Mouse (Mus musculus): ENCODE measurements around the gene Calcoco1. TPM values are rescaled to one million over a fixed set of nuclear protein-coding genes. Genes with fewer than 3 reads are reported as not detected.

Gene Calcoco1
- polyA plus RNA-seq, 1 experiment, result 20.1 TPM

DNA sequence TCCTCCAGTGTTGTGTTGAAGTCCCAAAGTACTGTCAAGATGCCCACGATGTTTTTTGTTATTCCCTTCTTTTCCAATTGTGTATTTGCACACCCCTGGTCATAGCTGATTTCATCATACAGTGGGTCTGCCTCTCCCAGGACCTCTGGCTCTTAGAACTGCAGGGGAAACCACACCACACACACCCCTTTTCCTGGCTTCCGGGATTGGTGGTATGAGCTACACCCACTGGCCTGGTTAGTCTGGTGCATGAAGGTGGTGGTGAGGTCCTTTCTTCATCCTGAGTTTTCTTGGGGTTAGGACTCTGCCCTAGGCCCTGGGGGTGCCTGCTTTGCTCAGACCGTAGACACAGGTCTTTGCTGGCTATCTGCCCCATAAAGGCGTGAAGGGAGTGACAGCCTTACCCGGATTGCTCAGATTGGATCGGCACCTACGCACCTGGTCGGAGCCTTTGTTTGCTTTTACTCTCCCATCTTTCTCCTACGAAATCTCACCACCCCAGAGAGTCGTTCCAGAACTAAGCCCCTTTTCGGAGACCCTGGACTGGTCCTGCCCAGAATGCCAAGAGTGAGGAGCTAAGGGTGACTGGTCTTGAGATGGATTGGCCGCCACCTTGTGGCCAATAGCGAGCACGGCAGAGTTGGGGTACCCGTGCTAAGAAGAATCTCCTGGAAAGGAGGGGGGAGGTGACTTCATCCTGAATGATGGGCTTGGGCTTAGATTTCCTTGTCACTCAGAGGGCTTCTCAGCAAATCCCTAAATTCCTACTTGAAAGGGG is 17.7 kb upstream of the Calcoco1 start:
- peaks cover 10% of the 10 kb centered on the region for H3K4me1 ChIP-seq (ENCODE audit: control insufficient read depth, insufficient read depth, low read length)
- H3K27me3 ChIP-seq (ENCODE audit: control insufficient read depth, insufficient read depth, low read length), result peaks cover 7% of the 10 kb centered on the region
- no peak overlapping the region for H3K27ac ChIP-seq (ENCODE audit: control insufficient read depth, insufficient read depth, low read depth, low read length)

DNA sequence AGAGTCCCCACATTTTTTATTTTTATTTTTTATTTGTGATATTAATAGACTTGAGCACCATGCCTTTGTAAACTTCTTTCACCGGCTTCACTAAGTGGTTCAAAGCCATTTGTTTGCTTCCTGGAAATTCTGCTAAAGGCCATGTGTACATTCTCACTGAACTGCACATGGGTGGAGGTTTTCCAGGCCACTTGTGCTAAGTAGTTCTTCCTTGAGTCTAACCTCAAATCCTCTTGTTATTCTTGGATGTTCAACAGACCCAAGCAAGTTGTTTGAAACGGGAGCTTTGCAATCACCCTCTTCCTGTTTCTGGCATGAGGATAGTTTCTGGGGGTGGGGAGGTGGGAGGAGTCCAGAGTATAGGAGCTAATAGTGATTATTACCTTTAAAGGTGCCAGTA is 16.5 kb upstream of the Calcoco1 start:
- TF ChIP-seq POLR2A (IDR thresholded peaks at IDR 0.05; ENCODE audit: control insufficient read depth, low read depth, low read length) (no peak), CTCF (IDR thresholded peaks at IDR 0.05; ENCODE audit: control insufficient read depth, insufficient read depth, insufficient replicate concordance, low read depth, low read length) (no peak)
- peaks cover 3% of the 10 kb centered on the region; the same call in 1 of the 2 replicates for H3K27me3 ChIP-seq (ENCODE audit: control insufficient read depth, insufficient read depth, low read length)
- H3K4me1 ChIP-seq (ENCODE audit: control insufficient read depth, insufficient read depth, low read length), result peaks cover 10% of the 10 kb centered on the region
- no peaks in the 10 kb centered on the region for H3K36me3 ChIP-seq (ENCODE audit: control insufficient read depth, insufficient read depth, low read length)
- no peak overlapping the region for H3K4me3 ChIP-seq (ENCODE audit: control insufficient read depth, low read depth, low read length)
- no peak overlapping the region for H3K27ac ChIP-seq (ENCODE audit: control insufficient read depth, insufficient read depth, low read depth, low read length)

More for the DNA sequence above, 17.7 kb upstream of the Calcoco1 start:
- H3K4me3 ChIP-seq (ENCODE audit: control insufficient read depth, low read depth, low read length), result no peak overlapping the region
- TF ChIP-seq CTCF (IDR thresholded peaks at IDR 0.05; ENCODE audit: control insufficient read depth, insufficient read depth, insufficient replicate concordance, low read depth, low read length), result peak; percentile 78; the same call in 1 of the 2 replicates
- TF ChIP-seq POLR2A (IDR thresholded peaks at IDR 0.05; ENCODE audit: control insufficient read depth, low read depth, low read length), result no peak
- no peaks in the 10 kb centered on the region for H3K36me3 ChIP-seq (ENCODE audit: control insufficient read depth, insufficient read depth, low read length)

DNA sequence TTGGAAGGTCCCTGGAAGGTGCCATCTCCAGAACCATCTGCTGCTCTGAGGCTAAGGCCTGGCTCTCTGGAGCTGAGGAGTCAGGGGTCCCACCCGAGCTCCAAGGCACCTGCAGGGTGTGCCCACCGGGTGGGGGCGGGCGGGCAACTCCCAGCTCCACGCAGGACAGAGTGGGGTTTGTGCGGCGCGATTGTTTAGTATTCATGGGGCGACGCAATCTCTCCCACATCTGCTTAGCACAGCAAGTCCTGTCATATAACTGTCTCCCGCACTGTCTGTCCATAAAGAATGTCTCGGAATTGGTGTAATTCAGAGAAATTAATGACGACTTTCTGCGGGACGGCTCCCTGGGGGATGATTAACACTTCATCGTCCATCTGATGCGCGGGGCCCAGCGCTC is 15.1 kb upstream of the Calcoco1 start:
- Histone ChIP-seq H3K4me1 (ENCODE audit: control insufficient read depth, insufficient read depth, low read length) (peaks cover 7% of the 10 kb centered on the region), H3K36me3 (ENCODE audit: control insufficient read depth, insufficient read depth, low read length) (no peaks in the 10 kb centered on the region), H3K4me3 (ENCODE audit: control insufficient read depth, low read depth, low read length) (peak overlapping the region; percentile 32; the same call in 1 of the 2 replicates), H3K27ac (ENCODE audit: control insufficient read depth, insufficient read depth, low read depth, low read length) (no peak overlapping the region), H3K27me3 (ENCODE audit: control insufficient read depth, insufficient read depth, low read length) (peaks cover 3% of the 10 kb centered on the region; the same call in 1 of the 2 replicates)
- no peak for TF ChIP-seq POLR2A (IDR thresholded peaks at IDR 0.05; ENCODE audit: control insufficient read depth, low read depth, low read length)
- TF ChIP-seq CTCF (IDR thresholded peaks at IDR 0.05; ENCODE audit: control insufficient read depth, insufficient read depth, insufficient replicate concordance, low read depth, low read length), result no peak

DNA sequence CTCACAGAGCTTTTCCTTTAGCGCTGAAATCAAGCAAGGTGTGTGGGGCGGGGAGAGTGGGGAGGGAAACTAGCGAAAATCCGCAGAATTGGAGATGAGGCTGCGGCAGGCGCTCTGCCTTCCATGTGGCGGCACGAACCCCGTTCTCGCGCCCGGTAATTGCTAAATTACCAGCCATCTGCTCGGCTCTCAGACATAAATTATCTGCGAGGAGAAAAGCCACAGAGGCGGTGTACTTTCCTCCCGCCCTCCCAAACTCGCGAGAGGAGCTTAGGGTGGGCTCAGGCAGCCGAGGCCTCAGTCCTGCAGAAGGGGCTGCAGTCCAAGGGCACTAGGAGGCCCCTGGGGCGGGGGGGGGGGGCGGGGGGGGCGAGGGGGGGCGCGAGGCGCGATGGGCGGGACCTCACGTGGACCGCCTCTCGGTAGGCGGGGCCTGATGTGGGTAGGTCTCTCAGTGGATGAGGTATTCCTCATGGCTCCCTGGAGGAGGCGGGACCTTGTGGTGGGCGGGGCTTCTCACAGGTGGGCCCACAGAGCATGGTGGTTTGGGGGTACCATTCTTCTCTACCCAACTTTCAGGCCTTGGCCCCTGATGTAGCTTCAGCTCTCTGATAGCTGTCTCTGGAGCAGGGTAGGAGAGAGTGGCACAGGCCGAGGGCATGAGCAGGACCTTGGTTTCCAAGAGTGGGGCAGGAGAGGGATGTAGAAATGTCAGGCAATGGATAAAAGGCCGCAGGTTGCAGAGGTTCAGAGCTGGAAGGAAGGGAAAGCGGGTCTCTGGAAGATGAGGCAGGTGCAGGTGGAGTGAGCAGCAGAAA is 14.4 kb upstream of the Calcoco1 start:
- TF ChIP-seq CTCF (IDR thresholded peaks at IDR 0.05; ENCODE audit: control insufficient read depth, insufficient read depth, insufficient replicate concordance, low read depth, low read length) (no peak), POLR2A (IDR thresholded peaks at IDR 0.05; ENCODE audit: control insufficient read depth, low read depth, low read length) (no peak)
- H3K27me3 ChIP-seq (ENCODE audit: control insufficient read depth, insufficient read depth, low read length), result peaks cover 3% of the 10 kb centered on the region; the same call in 1 of the 2 replicates
- H3K4me3 ChIP-seq (ENCODE audit: control insufficient read depth, low read depth, low read length), result peak overlapping the region; percentile 2; the same call in 1 of the 2 replicates
- no peak overlapping the region for H3K27ac ChIP-seq (ENCODE audit: control insufficient read depth, insufficient read depth, low read depth, low read length)
- peaks cover 7% of the 10 kb centered on the region for H3K4me1 ChIP-seq (ENCODE audit: control insufficient read depth, insufficient read depth, low read length)
- H3K36me3 ChIP-seq (ENCODE audit: control insufficient read depth, insufficient read depth, low read length), result no peaks in the 10 kb centered on the region

DNA sequence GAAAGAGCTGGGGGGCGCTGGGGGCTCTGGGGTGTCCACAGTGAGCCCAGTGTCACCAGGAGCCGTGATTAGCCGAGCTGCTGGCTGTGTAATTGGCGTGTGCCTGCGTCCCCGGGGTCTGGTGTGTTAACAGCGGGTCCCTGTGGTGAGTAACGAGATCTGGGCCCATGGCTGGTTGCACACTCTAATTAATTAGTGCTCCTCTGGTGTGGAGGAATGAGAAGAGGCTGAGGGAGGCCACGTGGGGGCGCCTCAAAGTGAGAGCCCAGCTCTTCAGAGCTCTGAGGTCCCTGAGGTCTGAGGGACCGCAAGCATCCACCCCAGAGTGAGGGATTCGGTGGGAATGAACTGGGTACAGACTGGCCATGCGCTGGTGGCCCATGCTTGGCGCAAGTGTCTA is 13.1 kb upstream of the Calcoco1 start:
- TF ChIP-seq CTCF (IDR thresholded peaks at IDR 0.05; ENCODE audit: control insufficient read depth, insufficient read depth, insufficient replicate concordance, low read depth, low read length) (no peak), POLR2A (IDR thresholded peaks at IDR 0.05; ENCODE audit: control insufficient read depth, low read depth, low read length) (no peak)
- Histone ChIP-seq H3K4me1 (ENCODE audit: control insufficient read depth, insufficient read depth, low read length) (peaks cover 7% of the 10 kb centered on the region), H3K36me3 (ENCODE audit: control insufficient read depth, insufficient read depth, low read length) (no peaks in the 10 kb centered on the region), H3K27me3 (ENCODE audit: control insufficient read depth, insufficient read depth, low read length) (peaks cover 3% of the 10 kb centered on the region; the same call in 1 of the 2 replicates), H3K4me3 (ENCODE audit: control insufficient read depth, low read depth, low read length) (no peak overlapping the region), H3K27ac (ENCODE audit: control insufficient read depth, insufficient read depth, low read depth, low read length) (no peak overlapping the region)

DNA sequence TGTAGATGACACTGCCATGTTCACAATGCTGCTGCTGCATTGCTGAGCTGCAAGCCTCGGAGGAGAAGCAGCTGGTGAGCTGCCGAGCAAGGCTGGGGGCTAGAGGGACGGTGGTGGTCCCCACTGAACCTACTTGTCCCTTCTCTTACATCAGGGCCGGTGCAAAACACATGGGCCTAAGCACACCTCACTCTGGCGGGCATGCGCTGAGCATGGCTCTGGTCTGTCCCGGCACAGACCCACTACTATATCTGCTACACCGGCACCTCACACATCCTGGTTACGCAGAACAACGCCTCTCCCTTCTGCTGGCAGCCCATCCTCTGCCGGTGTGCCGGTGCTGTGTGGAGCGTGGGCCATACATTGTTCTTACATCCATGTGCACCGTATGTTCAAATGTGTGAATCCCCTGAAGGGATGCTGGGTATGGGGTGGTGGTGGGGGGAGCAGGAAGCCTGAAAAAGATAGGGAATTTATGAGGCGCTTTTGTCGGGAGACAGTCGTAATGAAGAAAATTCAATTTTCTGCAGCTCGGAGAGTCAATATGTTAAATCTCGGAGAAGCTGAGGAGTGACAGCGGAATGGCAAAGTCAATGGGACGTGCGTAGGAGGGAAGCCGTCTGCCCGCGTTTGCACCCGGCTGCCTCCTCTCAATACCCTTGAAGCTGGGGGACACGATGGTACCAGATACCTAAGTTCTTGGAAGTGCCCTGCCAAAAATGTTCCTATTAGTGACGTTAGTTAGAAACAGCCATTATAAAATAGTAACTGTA is 12.0 kb upstream of the Calcoco1 start:
- H3K36me3 ChIP-seq (ENCODE audit: control insufficient read depth, insufficient read depth, low read length), result no peaks in the 10 kb centered on the region
- no peak overlapping the region for H3K27ac ChIP-seq (ENCODE audit: control insufficient read depth, insufficient read depth, low read depth, low read length)
- H3K4me3 ChIP-seq (ENCODE audit: control insufficient read depth, low read depth, low read length), result no peak overlapping the region
- H3K27me3 ChIP-seq (ENCODE audit: control insufficient read depth, insufficient read depth, low read length), result peaks cover 3% of the 10 kb centered on the region; the same call in 1 of the 2 replicates
- peaks cover 4% of the 10 kb centered on the region for H3K4me1 ChIP-seq (ENCODE audit: control insufficient read depth, insufficient read depth, low read length)
- TF ChIP-seq POLR2A (IDR thresholded peaks at IDR 0.05; ENCODE audit: control insufficient read depth, low read depth, low read length) (no peak), CTCF (IDR thresholded peaks at IDR 0.05; ENCODE audit: control insufficient read depth, insufficient read depth, insufficient replicate concordance, low read depth, low read length) (no peak)
